Mouse (Mus musculus) brain, embryonic 18.5 days (tissue): Measurements from ENCODE around the gene Mdc1.

ENCODE experiments used
- DNase-seq: peaks from one replicate; pipeline ENCODE4 v3.0.0-alpha.2; 2012; ENCODE audit warnings: low read depth, low spot score

The Mdc1 gene

GRCm38 (mm10) chr17:35841076-35841950, at the start of gene Mdc1:
Mdc1 (plus strand) TSS chr17:35841515.
- peak; percentile 100 for DNase-seq

GRCm38 (mm10) chr17:35792837-35793236, 48.5 kb upstream of the Mdc1 start:
- no peak for DNase-seq

- no peak for DNase-seq
Measured at GRCm38 (mm10) chr17:35795099-35795498, 46.2 kb upstream of the Mdc1 start.

- DNase-seq: no peak
Measured at GRCm38 (mm10) chr17:35795656-35796055, 45.7 kb upstream of the Mdc1 start.

GRCm38 (mm10) chr17:35796835-35797234, 44.5 kb upstream of the Mdc1 start:
- DNase-seq: no peak

GRCm38 (mm10) chr17:35800905-35801304, 40.4 kb upstream of the Mdc1 start:
- no peak for DNase-seq

GRCm38 (mm10) chr17:35803020-35803419, 38.3 kb upstream of the Mdc1 start:
- DNase-seq: no peak

- DNase-seq: no peak
Measured at GRCm38 (mm10) chr17:35803858-35804399, 37.4 kb upstream of the Mdc1 start.

GRCm38 (mm10) chr17:35808073-35808472, 33.2 kb upstream of the Mdc1 start:
- DNase-seq: no peak

- no peak for DNase-seq
Measured at GRCm38 (mm10) chr17:35809395-35809794, 31.9 kb upstream of the Mdc1 start.

- DNase-seq: no peak
Measured at GRCm38 (mm10) chr17:35810900-35811648, 30.2 kb upstream of the Mdc1 start.

GRCm38 (mm10) chr17:35812307-35812706, 29.0 kb upstream of the Mdc1 start:
- DNase-seq: no peak

GRCm38 (mm10) chr17:35812736-35813135, 28.6 kb upstream of the Mdc1 start:
- no peak for DNase-seq

- DNase-seq: no peak
Measured at GRCm38 (mm10) chr17:35813245-35813647, 28.1 kb upstream of the Mdc1 start.

- DNase-seq: no peak
Measured at GRCm38 (mm10) chr17:35813653-35814052, 27.7 kb upstream of the Mdc1 start.

GRCm38 (mm10) chr17:35814678-35815077, 26.6 kb upstream of the Mdc1 start:
- no peak for DNase-seq

- DNase-seq: no peak
Measured at GRCm38 (mm10) chr17:35815836-35816235, 25.5 kb upstream of the Mdc1 start.

GRCm38 (mm10) chr17:35816686-35817085, 24.6 kb upstream of the Mdc1 start:
- DNase-seq: no peak

- DNase-seq: no peak
Measured at GRCm38 (mm10) chr17:35817226-35817625, 24.1 kb upstream of the Mdc1 start.

- DNase-seq: no peak
Measured at GRCm38 (mm10) chr17:35820111-35820510, 21.2 kb upstream of the Mdc1 start.

GRCm38 (mm10) chr17:35821439-35822430, 19.6 kb upstream of the Mdc1 start, which contains the start of gene Ier3:
Ier3 (plus strand) TSS chr17:35821684.
- DNase-seq: no peak
